Comparison of ENCODE assay signal across 8 mouse cellular contexts in genomic region chr10:81601396-81601905, GRCm38 (mm10). TPM values are rescaled to one million over a fixed set of nuclear protein-coding genes. Genes with fewer than 3 reads are reported as not detected.
DNase-seq lines count a peak whose midpoint lies in the region; ATAC-seq and TF ChIP-seq lines count a peak whose summit lies in the region.

No protein-coding gene starts in this region.

- no peak for TF ChIP-seq CTCF in spleen, adult 2 months (IDR thresholded peaks at IDR 0.05; ENCODE audit: extremely low read depth, insufficient read depth, insufficient read length, insufficient replicate concordance)
- no peak for TF ChIP-seq CTCF in stomach, postnatal 0 days (IDR thresholded peaks at IDR 0.05; ENCODE audit: low read depth)

- DNase-seq in cerebellum, adult 9-11 months = peak; percentile 65
- no peak for DNase-seq in cerebellum, postnatal 36 days
- no peak for DNase-seq in spleen, adult 2 months (ENCODE audit: low read depth in 1 of 2, low spot score in 2 of 2)
- no peak for DNase-seq in spleen, postnatal 10 days (ENCODE audit: low spot score in 2 of 2)
- no peak for DNase-seq in liver, embryonic 11.5 days (ENCODE audit: low spot score)
- DNase-seq in stomach, postnatal 0 days (ENCODE audit: low spot score) = no peak
- DNase-seq in ovary, adult 18-20 months (ENCODE audit: low spot score) = no peak
- DNase-seq in adrenal gland, postnatal 36 days = no peak

- no peak overlapping the region for H3K27ac ChIP-seq in spleen, adult 2 months (ENCODE audit: insufficient read depth, low read length)
- peak overlapping the region; percentile 39; the same call in 1 of the 2 replicates for H3K27ac ChIP-seq in liver, embryonic 11.5 days (ENCODE audit: low read depth, low read length)
- no peak overlapping the region for H3K27ac ChIP-seq in stomach, postnatal 0 days (replicated peaks)

- no peak for TF ChIP-seq EP300 in stomach, postnatal 0 days (optimal IDR thresholded peaks at IDR 0.05)

- peak overlapping the region; percentile 28; the same call in 1 of the 2 replicates for H3K9ac ChIP-seq in liver, embryonic 11.5 days (ENCODE audit: low read depth, low read length)
- 0 out of 2 replicates have a peak overlapping the region, but pooled peaks have one; percentile 38 for H3K9ac ChIP-seq in stomach, postnatal 0 days (ENCODE audit: low read length)

- no peaks in the 10 kb centered on the region for H3K9me3 ChIP-seq in liver, embryonic 11.5 days (ENCODE audit: control insufficient read depth, low read length)
- no peaks in the 10 kb centered on the region for H3K9me3 ChIP-seq in stomach, postnatal 0 days (ENCODE audit: control insufficient read depth, low read length)

- 29% methylated on average over 7 of the region's 7 CpGs for WGBS in spleen, adult 2 months
- 27% methylated on average over 7 of the region's 7 CpGs for WGBS in liver, embryonic 11.5 days
- WGBS in stomach, postnatal 0 days = 41% methylated on average over 7 of the region's 7 CpGs

- H3K27me3 ChIP-seq in spleen, adult 2 months (ENCODE audit: control insufficient read depth, insufficient read depth, low read length) = peaks cover 2% of the 10 kb centered on the region; the same call in 1 of the 2 replicates
- peaks cover 10% of the 10 kb centered on the region for H3K27me3 ChIP-seq in liver, embryonic 11.5 days (replicated peaks; ENCODE audit: control insufficient read depth, insufficient read depth, low read length)
- no peaks in the 10 kb centered on the region for H3K27me3 ChIP-seq in stomach, postnatal 0 days (ENCODE audit: control insufficient read depth, insufficient read depth, low read length)

- H3K36me3 ChIP-seq in spleen, adult 2 months (ENCODE audit: control insufficient read depth, insufficient read depth, low read length) = no peaks in the 10 kb centered on the region
- no peaks in the 10 kb centered on the region for H3K36me3 ChIP-seq in liver, embryonic 11.5 days (ENCODE audit: control insufficient read depth, insufficient read depth, low read length)
- no peaks in the 10 kb centered on the region for H3K36me3 ChIP-seq in stomach, postnatal 0 days (ENCODE audit: control insufficient read depth, insufficient read depth, low read length)

- peaks cover 28% of the 10 kb centered on the region for H3K4me1 ChIP-seq in spleen, adult 2 months (ENCODE audit: control insufficient read depth, insufficient read depth, insufficient read length)
- H3K4me1 ChIP-seq in liver, embryonic 11.5 days (replicated peaks; ENCODE audit: control insufficient read depth, insufficient read depth, low read length) = peaks cover 38% of the 10 kb centered on the region
- H3K4me1 ChIP-seq in stomach, postnatal 0 days (replicated peaks; ENCODE audit: control insufficient read depth, insufficient read depth) = peaks cover 9% of the 10 kb centered on the region

- peak overlapping the region; percentile 42; the same call in 1 of the 2 replicates for H3K4me3 ChIP-seq in spleen, adult 2 months (ENCODE audit: extremely low read depth, insufficient read depth, insufficient read length)
- H3K4me3 ChIP-seq in liver, embryonic 11.5 days (ENCODE audit: low read depth, low read length) = peak overlapping the region; percentile 30; the same call in 1 of the 2 replicates
- 0 out of 2 replicates have a peak overlapping the region, but pooled peaks have one; percentile 12 for H3K4me3 ChIP-seq in stomach, postnatal 0 days (ENCODE audit: low read depth, low read length)

- ATAC-seq in liver, embryonic 11.5 days (replicated peaks; ENCODE audit: low FRiP score) = no peak
- no peak for ATAC-seq in stomach, postnatal 0 days (ENCODE audit: low FRiP score, low TSS enrichment)

- peak overlapping the region; percentile 73 for H3K4me2 ChIP-seq in liver, embryonic 11.5 days
- peak overlapping the region; percentile 51 for H3K4me2 ChIP-seq in stomach, postnatal 0 days (replicated peaks; ENCODE audit: low read depth)

- TF ChIP-seq POLR2A in spleen, adult 2 months (IDR thresholded peaks at IDR 0.05; ENCODE audit: low read depth, low read length) = no peak

RNA-seq across cellular contexts. Expression of gene Tle6, which starts 0.6 kb away (rescaled TPM):
- polyA plus RNA-seq in spleen, adult 2 months (2012; rRNA removed) = 14.3 and 15.6 TPM in 2 replicates
- polyA plus RNA-seq in liver, embryonic 11.5 days (2014; fragmentation: Nextera tagmentation; extraction: Ambion mirVana) = 13.2 and 16.7 TPM in 2 replicates
- 7.6 and 8.9 TPM in 2 replicates for polyA plus RNA-seq in stomach, postnatal 0 days (2015; fragmentation: Nextera tagmentation; extraction: Ambion mirVana)
- 10 to 100 TPM; 19.2 to 38.3 TPM for total RNA-seq in adrenal gland, postnatal 36 days (2021)

RNA-seq across cellular contexts. Expression of gene BC025920, which starts 4.6 kb away (rescaled TPM):
- polyA plus RNA-seq in spleen, adult 2 months (2012; rRNA removed) = 1.8 TPM in 2 replicates
- 0.81 and 1.1 TPM in 2 replicates for polyA plus RNA-seq in liver, embryonic 11.5 days (2014; fragmentation: Nextera tagmentation; extraction: Ambion mirVana)
- polyA plus RNA-seq in stomach, postnatal 0 days (2015; fragmentation: Nextera tagmentation; extraction: Ambion mirVana) = 0.24 and 0.35 TPM in 2 replicates
- total RNA-seq in adrenal gland, postnatal 36 days (2021) = 1 to 10 TPM in 1 of 2 experiments, under 1 TPM in 1; 0.70 to 1.1 TPM

RNA-seq across cellular contexts. Expression of gene Sirt6, which starts 26.1 kb away (rescaled TPM):
- polyA plus RNA-seq in spleen, adult 2 months (2012; rRNA removed) = 30.3 and 39.4 TPM in 2 replicates
- polyA plus RNA-seq in liver, embryonic 11.5 days (2014; fragmentation: Nextera tagmentation; extraction: Ambion mirVana) = 22.8 and 22.9 TPM in 2 replicates
- 15.1 and 15.6 TPM in 2 replicates for polyA plus RNA-seq in stomach, postnatal 0 days (2015; fragmentation: Nextera tagmentation; extraction: Ambion mirVana)
- 10 to 100 TPM; 17.6 to 20.8 TPM for total RNA-seq in adrenal gland, postnatal 36 days (2021)

RNA-seq across cellular contexts. Expression of gene Ankrd24, which starts 26.9 kb away (rescaled TPM):
- 14.0 and 17.8 TPM in 2 replicates for polyA plus RNA-seq in spleen, adult 2 months (2012; rRNA removed)
- polyA plus RNA-seq in liver, embryonic 11.5 days (2014; fragmentation: Nextera tagmentation; extraction: Ambion mirVana) = 3.6 and 4.6 TPM in 2 replicates
- polyA plus RNA-seq in stomach, postnatal 0 days (2015; fragmentation: Nextera tagmentation; extraction: Ambion mirVana) = 3.3 and 5.3 TPM in 2 replicates
- total RNA-seq in adrenal gland, postnatal 36 days (2021) = 10 to 100 TPM; 19.2 to 19.7 TPM

RNA-seq across cellular contexts. Expression of gene Tle2, which starts 27.1 kb away (rescaled TPM):
- 49.9 and 58.6 TPM in 2 replicates for polyA plus RNA-seq in spleen, adult 2 months (2012; rRNA removed)
- polyA plus RNA-seq in liver, embryonic 11.5 days (2014; fragmentation: Nextera tagmentation; extraction: Ambion mirVana) = 5.1 and 6.9 TPM in 2 replicates
- polyA plus RNA-seq in stomach, postnatal 0 days (2015; fragmentation: Nextera tagmentation; extraction: Ambion mirVana) = 4.8 and 6.9 TPM in 2 replicates
- total RNA-seq in adrenal gland, postnatal 36 days (2021) = 10 to 100 TPM; 30.1 to 65.0 TPM
